Mouse (Mus musculus): ENCODE results near the gene Ppdpf.

- TF ChIP-seq ZKSCAN1 (IDR thresholded peaks at IDR 0.05; ENCODE audit: borderline replicate concordance, low read depth, low read length) (no peak), CTCF (conservative IDR thresholded peaks at IDR 0.05 in 1 of 2, IDR thresholded peaks at IDR 0.05 in 1 of 2; ENCODE audit: low read depth in 2 of 2, low read length in 2 of 2) (no peak), UBTF (IDR thresholded peaks at IDR 0.05; ENCODE audit: low read depth, low read length) (no peak), POLR2A (IDR thresholded peaks at IDR 0.05; ENCODE audit: low read depth, low read length) (no peak), USF1 (IDR thresholded peaks at IDR 0.05; ENCODE audit: low read depth, low read length) (no peak)
Measured at GRCm38 (mm10) chr2:181202422-181202821, 15.4 kb downstream of the Ppdpf start, which contains the start of gene Ptk6.
